Mouse (Mus musculus): ENCODE data around the gene Anks1. TPM values are rescaled to one million over a fixed set of nuclear protein-coding genes. Genes with fewer than 3 reads are reported as not detected.
"Not testable (repeated sequence)": the region's sequence is repeated elsewhere in the genome, so short reads cannot be mapped to it uniquely, and the experiment has no call there.

Anks1 gene
- polyA plus RNA-seq, 1 experiment from 2014 or later, result 19.5 TPM

DNA sequence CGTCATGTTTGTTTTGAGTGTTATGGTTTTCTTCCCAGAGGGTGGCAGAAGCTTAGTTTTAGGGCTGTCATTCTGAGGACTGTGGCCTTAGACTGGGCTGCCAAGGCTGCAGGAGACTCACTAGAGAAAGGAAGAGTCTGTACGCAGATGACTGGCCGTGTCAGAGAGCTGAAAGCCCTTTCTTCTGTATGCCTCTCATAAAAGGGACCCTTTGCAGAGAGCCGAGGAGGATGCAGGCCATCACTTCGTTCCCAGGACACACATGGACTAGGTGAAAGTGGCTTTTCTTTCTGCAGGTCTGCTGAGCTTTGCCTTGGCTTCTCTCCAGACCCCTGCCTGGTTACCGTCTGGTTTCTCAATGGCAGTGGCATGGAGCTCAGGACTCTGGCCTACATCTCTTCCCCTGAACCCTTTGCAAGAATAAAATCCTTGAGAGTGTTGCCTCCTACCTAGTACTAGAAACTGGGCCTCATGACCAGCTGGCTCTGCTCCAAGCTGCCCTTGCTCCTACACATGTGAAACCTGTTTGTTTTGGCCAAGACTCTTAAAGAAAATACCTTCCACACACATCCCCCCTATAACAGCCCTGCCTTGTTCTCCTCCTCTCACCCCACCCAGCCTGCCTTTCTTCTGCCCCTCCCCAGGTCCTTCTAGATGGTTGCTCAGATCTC is 36.6 kb downstream of the Anks1 start:
- H3K9me3 ChIP-seq (ENCODE audit: control insufficient read depth, low read depth, low read length), result no peaks in the 10 kb centered on the region
- H3K27me3 ChIP-seq (ENCODE audit: control insufficient read depth, insufficient read depth, low read length), result no peaks in the 10 kb centered on the region
- no peak overlapping the region; the same call in 1 of the 2 replicates for H3K4me2 ChIP-seq (replicated peaks; ENCODE audit: low read depth, low read length)
- no peak overlapping the region for H3K4me3 ChIP-seq (ENCODE audit: low read depth, low read length)
- H3K9ac ChIP-seq (replicated peaks; ENCODE audit: low read depth, low read length), result no peak overlapping the region; the same call in 1 of the 2 replicates
- peak; percentile 43; the same call in 1 of the 2 replicates for ATAC-seq (ENCODE audit: insufficient number of reproducible peaks, insufficient read depth, low FRiP score, low read depth)
- peaks cover 24% of the 10 kb centered on the region; the same call in 1 of the 2 replicates for H3K4me1 ChIP-seq (ENCODE audit: control insufficient read depth, insufficient read depth, low read length)
- no peaks in the 10 kb centered on the region for H3K36me3 ChIP-seq (ENCODE audit: control insufficient read depth, insufficient read depth, low read length)
- H3K27ac ChIP-seq (ENCODE audit: low read length), result peak overlapping the region; percentile 79; the same call in 1 of the 2 replicates
- 49% methylated on average over 6 of the region's 6 CpGs for WGBS

DNA sequence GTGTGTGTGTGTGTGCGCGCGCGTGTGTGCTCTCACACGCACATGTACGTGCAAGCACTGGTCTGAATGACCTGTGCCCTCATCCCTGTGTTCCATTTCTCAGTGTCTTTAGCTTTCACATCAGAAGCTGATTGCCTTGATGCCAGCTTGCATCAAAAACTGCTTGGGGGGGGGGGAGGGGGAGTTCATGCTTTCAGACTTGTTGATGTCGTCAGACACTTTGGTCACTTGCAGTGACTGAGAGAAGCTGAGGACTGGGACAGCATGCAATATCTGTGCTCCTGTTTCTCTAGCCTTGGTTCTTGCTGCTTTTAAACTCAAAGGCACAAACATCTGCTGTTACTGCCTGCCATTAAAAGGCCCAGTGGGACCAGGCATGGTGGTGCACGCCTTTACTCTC is 37.3 kb downstream of the Anks1 start:
- peaks cover 24% of the 10 kb centered on the region; the same call in 1 of the 2 replicates for H3K4me1 ChIP-seq (ENCODE audit: control insufficient read depth, insufficient read depth, low read length)
- ATAC-seq (ENCODE audit: insufficient number of reproducible peaks, insufficient read depth, low FRiP score, low read depth), result no peak
- 80% methylated on average over 8 of the region's 8 CpGs for WGBS

GRCm38 (mm10) chr17:27947155-27947554 is 38.0 kb downstream of the Anks1 start:
- H3K4me2 ChIP-seq (replicated peaks; ENCODE audit: low read depth, low read length), result no peak overlapping the region
- ATAC-seq (ENCODE audit: insufficient number of reproducible peaks, insufficient read depth, low FRiP score, low read depth), result no peak; the same call in 1 of the 2 replicates
- H3K9me3 ChIP-seq (ENCODE audit: control insufficient read depth, low read depth, low read length), result no peaks in the 10 kb centered on the region
- no peaks in the 10 kb centered on the region for H3K27me3 ChIP-seq (ENCODE audit: control insufficient read depth, insufficient read depth, low read length)
- no peak overlapping the region for H3K4me3 ChIP-seq (ENCODE audit: low read depth, low read length)
- no peak overlapping the region for H3K9ac ChIP-seq (replicated peaks; ENCODE audit: low read depth, low read length)
- no peaks in the 10 kb centered on the region for H3K36me3 ChIP-seq (ENCODE audit: control insufficient read depth, insufficient read depth, low read length)
- H3K27ac ChIP-seq (ENCODE audit: low read length), result peak overlapping the region; percentile 55; the same call in 1 of the 2 replicates
- H3K4me1 ChIP-seq (ENCODE audit: control insufficient read depth, insufficient read depth, low read length), result peaks cover 20% of the 10 kb centered on the region; the same call in 1 of the 2 replicates
- 66% methylated on average over 2 of the region's 2 CpGs for WGBS

More for the DNA sequence above, 37.3 kb downstream of the Anks1 start:
- Histone ChIP-seq H3K4me3 (ENCODE audit: low read depth, low read length) (no peak overlapping the region), H3K27me3 (ENCODE audit: control insufficient read depth, insufficient read depth, low read length) (no peaks in the 10 kb centered on the region), H3K9ac (replicated peaks; ENCODE audit: low read depth, low read length) (no peak overlapping the region), H3K27ac (ENCODE audit: low read length) (peak overlapping the region; percentile 79; the same call in 1 of the 2 replicates), H3K4me2 (replicated peaks; ENCODE audit: low read depth, low read length) (no peak overlapping the region), H3K36me3 (ENCODE audit: control insufficient read depth, insufficient read depth, low read length) (no peaks in the 10 kb centered on the region), H3K9me3 (ENCODE audit: control insufficient read depth, low read depth, low read length) (no peaks in the 10 kb centered on the region)

DNA sequence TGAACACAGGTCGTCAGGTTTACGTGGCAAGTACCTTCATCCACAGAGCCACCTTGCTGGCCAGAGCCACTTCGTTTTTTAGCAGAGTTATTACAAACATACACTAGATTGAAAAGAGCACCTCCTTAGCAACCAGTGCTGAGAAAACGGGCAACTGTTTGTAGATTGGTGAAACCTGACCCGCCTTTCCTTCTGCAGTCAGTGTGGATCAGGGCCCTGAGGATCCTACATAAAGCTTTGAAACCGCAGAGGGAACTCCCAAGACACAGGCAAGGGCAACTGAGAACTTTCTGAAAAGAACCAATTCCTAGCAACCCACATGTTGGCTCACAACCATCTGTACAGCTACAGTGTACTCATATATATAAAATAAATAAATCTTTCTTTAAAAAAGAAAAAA is 44.0 kb downstream of the Anks1 start:
- no peak overlapping the region for H3K4me3 ChIP-seq (ENCODE audit: low read depth, low read length)
- no peaks in the 10 kb centered on the region for H3K9me3 ChIP-seq (ENCODE audit: control insufficient read depth, low read depth, low read length)
- H3K4me2 ChIP-seq (replicated peaks; ENCODE audit: low read depth, low read length), result no peak overlapping the region
- 39% methylated on average over 6 of the region's 6 CpGs for WGBS
- no peak overlapping the region for H3K27ac ChIP-seq (ENCODE audit: low read length)
- H3K4me1 ChIP-seq (ENCODE audit: control insufficient read depth, insufficient read depth, low read length), result peaks cover 11% of the 10 kb centered on the region; the same call in 1 of the 2 replicates
- no peaks in the 10 kb centered on the region for H3K27me3 ChIP-seq (ENCODE audit: control insufficient read depth, insufficient read depth, low read length)
- H3K36me3 ChIP-seq (ENCODE audit: control insufficient read depth, insufficient read depth, low read length), result no peaks in the 10 kb centered on the region
- no peak for ATAC-seq (ENCODE audit: insufficient number of reproducible peaks, insufficient read depth, low FRiP score, low read depth)
- no peak overlapping the region for H3K9ac ChIP-seq (replicated peaks; ENCODE audit: low read depth, low read length)

DNA sequence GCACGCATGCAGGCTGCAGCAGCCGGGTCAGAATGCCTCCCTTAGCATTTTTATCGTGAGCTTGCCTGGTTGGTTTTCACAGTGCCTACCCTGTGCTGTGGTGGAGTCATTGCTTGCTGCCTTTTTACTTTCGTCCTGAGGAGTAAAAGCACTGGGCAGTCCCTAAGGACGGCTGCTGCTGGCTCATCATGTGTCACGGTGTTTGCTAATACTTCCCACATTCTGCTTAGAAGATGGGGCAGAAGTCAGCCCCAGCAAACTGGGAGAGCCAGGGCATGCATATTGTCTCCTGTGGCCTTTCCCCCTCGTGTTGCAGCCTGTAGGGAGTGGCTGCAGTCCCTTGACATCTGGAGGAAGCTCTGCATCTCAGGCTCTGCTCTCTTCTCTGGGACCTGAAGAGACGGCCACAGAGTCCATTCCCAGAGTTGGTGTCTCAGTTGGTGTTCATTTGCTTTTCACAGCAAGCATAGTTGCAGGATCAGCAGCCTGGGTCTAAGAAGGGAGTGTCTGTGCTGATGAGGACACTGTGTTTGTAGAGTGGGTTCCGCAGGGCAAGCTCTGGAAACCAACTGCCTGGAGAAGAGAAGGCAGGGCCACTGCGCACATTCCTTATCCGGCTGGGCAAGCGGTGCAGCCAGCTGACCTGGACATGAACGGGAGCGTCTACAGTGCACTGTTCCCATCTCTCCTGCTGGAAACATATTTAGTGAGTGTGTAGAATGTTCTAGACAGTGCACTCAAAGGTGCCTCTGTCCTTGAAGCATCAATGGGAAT is 45.7 kb downstream of the Anks1 start:
- Histone ChIP-seq H3K27ac (ENCODE audit: low read length) (no peak overlapping the region; the same call in 1 of the 2 replicates), H3K4me3 (ENCODE audit: low read depth, low read length) (no peak overlapping the region), H3K36me3 (ENCODE audit: control insufficient read depth, insufficient read depth, low read length) (no peaks in the 10 kb centered on the region), H3K9ac (replicated peaks; ENCODE audit: low read depth, low read length) (no peak overlapping the region), H3K4me2 (replicated peaks; ENCODE audit: low read depth, low read length) (no peak overlapping the region), H3K27me3 (ENCODE audit: control insufficient read depth, insufficient read depth, low read length) (no peaks in the 10 kb centered on the region), H3K4me1 (ENCODE audit: control insufficient read depth, insufficient read depth, low read length) (peaks cover 11% of the 10 kb centered on the region; the same call in 1 of the 2 replicates), H3K9me3 (ENCODE audit: control insufficient read depth, low read depth, low read length) (no peaks in the 10 kb centered on the region)
- no peak for ATAC-seq (ENCODE audit: insufficient number of reproducible peaks, insufficient read depth, low FRiP score, low read depth)
- 47% methylated on average over 14 of the region's 14 CpGs for whole genome bisulfite sequencing

DNA sequence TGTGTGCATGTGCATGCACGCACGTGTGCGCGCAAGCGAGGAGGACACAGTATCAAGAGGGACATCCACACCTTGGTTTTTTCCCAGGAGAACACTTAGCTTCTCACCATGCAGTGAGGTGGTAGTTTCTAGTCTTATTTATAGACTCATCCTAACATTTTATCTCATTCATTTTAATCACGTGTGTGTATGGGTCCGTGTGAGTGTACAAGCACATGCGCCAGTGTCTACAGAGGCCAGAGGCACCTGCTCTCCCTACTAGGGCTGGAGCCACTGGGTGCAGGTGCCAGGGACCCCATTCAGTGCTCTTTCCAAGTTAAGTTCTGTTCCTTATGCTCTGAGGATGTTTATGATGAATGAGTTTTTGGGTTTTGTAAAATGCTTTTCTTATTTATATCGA is 48.5 kb downstream of the Anks1 start:
- H3K4me3 ChIP-seq (ENCODE audit: low read depth, low read length), result no peak overlapping the region

GRCm38 (mm10) chr17:27960128-27961111 is 51.3 kb downstream of the Anks1 start:
- Histone ChIP-seq H3K36me3 (ENCODE audit: control insufficient read depth, insufficient read depth, low read length) (no peaks in the 10 kb centered on the region), H3K27me3 (ENCODE audit: control insufficient read depth, insufficient read depth, low read length) (no peaks in the 10 kb centered on the region), H3K4me2 (replicated peaks; ENCODE audit: low read depth, low read length) (no peak overlapping the region), H3K9ac (replicated peaks; ENCODE audit: low read depth, low read length) (no peak overlapping the region), H3K9me3 (ENCODE audit: control insufficient read depth, low read depth, low read length) (no peaks in the 10 kb centered on the region), H3K4me3 (ENCODE audit: low read depth, low read length) (no peak overlapping the region), H3K4me1 (ENCODE audit: control insufficient read depth, insufficient read depth, low read length) (0 out of 2 replicates have a peak, but pooled peaks cover 4% of the 10 kb centered on the region), H3K27ac (ENCODE audit: low read length) (peak overlapping the region; percentile 30; the same call in 1 of the 2 replicates)
- WGBS, result 68% methylated on average over 21 of the region's 21 CpGs
- ATAC-seq (ENCODE audit: insufficient number of reproducible peaks, insufficient read depth, low FRiP score, low read depth), result no peak

More for the DNA sequence above, 48.5 kb downstream of the Anks1 start:
- no peak overlapping the region for H3K27ac ChIP-seq (ENCODE audit: low read length)
- no peaks in the 10 kb centered on the region for H3K36me3 ChIP-seq (ENCODE audit: control insufficient read depth, insufficient read depth, low read length)
- no peaks in the 10 kb centered on the region for H3K27me3 ChIP-seq (ENCODE audit: control insufficient read depth, insufficient read depth, low read length)
- WGBS, result 89% methylated on average over 9 of the region's 9 CpGs
- no peak for ATAC-seq (ENCODE audit: insufficient number of reproducible peaks, insufficient read depth, low FRiP score, low read depth)
- H3K9ac ChIP-seq (replicated peaks; ENCODE audit: low read depth, low read length), result no peak overlapping the region
- no peak overlapping the region for H3K4me2 ChIP-seq (replicated peaks; ENCODE audit: low read depth, low read length)
- H3K9me3 ChIP-seq (ENCODE audit: control insufficient read depth, low read depth, low read length), result no peaks in the 10 kb centered on the region
- H3K4me1 ChIP-seq (ENCODE audit: control insufficient read depth, insufficient read depth, low read length), result peaks cover 11% of the 10 kb centered on the region; the same call in 1 of the 2 replicates

DNA sequence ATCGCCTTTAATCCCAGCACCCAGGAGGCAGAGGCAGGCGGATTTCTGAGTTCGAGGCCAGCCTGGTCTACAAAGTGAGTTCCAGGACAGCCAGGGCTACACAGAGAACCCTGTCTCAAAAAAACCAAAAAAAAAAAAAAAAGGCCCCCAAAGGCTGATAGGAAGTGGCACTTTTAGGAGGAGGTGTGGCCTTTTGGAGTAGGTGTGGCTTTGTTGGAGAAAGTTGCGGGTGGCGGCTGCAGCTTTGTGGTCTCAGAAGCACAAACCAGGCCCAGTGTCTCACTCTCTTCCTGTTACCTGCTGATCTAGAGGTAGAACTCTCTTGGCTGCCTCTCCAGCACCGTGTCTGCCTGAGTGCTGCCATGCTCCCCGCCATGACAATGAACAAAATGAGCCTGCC is 54.0 kb downstream of the Anks1 start:
- H3K4me2 ChIP-seq (replicated peaks; ENCODE audit: low read depth, low read length); H3K9ac ChIP-seq (replicated peaks; ENCODE audit: low read depth, low read length); H3K4me1 ChIP-seq (ENCODE audit: control insufficient read depth, insufficient read depth, low read length); H3K36me3 ChIP-seq (ENCODE audit: control insufficient read depth, insufficient read depth, low read length); H3K27me3 ChIP-seq (ENCODE audit: control insufficient read depth, insufficient read depth, low read length); ATAC-seq (ENCODE audit: insufficient number of reproducible peaks, insufficient read depth, low FRiP score, low read depth); H3K27ac ChIP-seq (ENCODE audit: low read length); H3K9me3 ChIP-seq (ENCODE audit: control insufficient read depth, low read depth, low read length); H3K4me3 ChIP-seq (ENCODE audit: low read depth, low read length): not testable (repeated sequence)
- 90% methylated on average over 7 of the region's 7 CpGs for WGBS
